In the genomic region with DNA sequence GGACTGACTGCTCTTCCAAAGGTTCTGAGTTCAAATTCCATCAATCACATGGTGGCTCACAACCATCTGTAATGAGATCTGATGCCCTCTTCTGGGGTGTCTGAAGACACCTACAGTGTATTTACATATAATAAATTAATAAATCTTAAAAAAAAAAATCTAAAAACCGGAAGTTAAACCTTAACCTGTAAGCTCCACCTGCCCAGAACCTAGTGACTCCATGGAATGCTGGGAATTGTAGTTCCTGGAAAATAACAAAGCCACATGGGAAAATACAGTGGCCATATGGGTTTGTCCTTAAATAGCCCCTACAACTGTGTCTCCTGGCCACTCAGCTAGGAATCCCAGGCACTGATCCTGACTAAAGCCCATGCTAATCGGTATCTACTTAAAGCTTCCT, we compare ENCODE assay signal across 28 mouse cellular contexts. TPM values are rescaled to one million over a fixed set of nuclear protein-coding genes. Genes with fewer than 3 reads are reported as not detected.
DNase-seq lines count a peak whose midpoint lies in the region; ATAC-seq and TF ChIP-seq lines count a peak whose summit lies in the region.
"Had no signal": no experiment of that assay in that cellular context is flagged by ENCODE, and none has a peak within 500 bp of the region (broad histone marks: within the 10 kb centered on the region; RNA-seq: fewer than 3 reads in every experiment).

No protein-coding gene starts in this region.

- TF ChIP-seq CTCF in liver, adult 2 months (IDR thresholded peaks at IDR 0.05; ENCODE audit: low read depth, low read length), result no peak
- no peak for TF ChIP-seq CTCF in liver, postnatal 0 days (IDR thresholded peaks at IDR 0.05; ENCODE audit: low read depth)

- WGBS in liver, adult 2 months, result 67% methylated on average over 2 of the region's 2 CpGs
- 70% methylated on average over 2 of the region's 2 CpGs for WGBS in liver, postnatal 0 days (ENCODE audit: insufficient replicate concordance)
- WGBS in intestine, embryonic 16.5 days, result 71% methylated on average over 2 of the region's 2 CpGs

- peak; percentile 35 for DNase-seq in liver, adult 2 months (ENCODE audit: extremely low read depth, low read depth, low spot score)
- no peak for DNase-seq in liver, postnatal 0 days
- DNase-seq in MN1 (ENCODE audit: low spot score), result peak; percentile 14
- peak; percentile 10 for DNase-seq in yolk sac, embryonic 10.5 days (ENCODE audit: low spot score)
- no peak for DNase-seq in thymus, postnatal 0 days (ENCODE audit: low spot score)
- no peak for DNase-seq in adrenal gland, postnatal 4 days (ENCODE audit: low spot score in 2 of 2)
- DNase-seq in spleen, postnatal 4 days (ENCODE audit: low spot score in 2 of 2), result no peak
- DNase-seq: B cell, adult 2 months; cerebellum, adult 9-10 months; gastrocnemius, postnatal 25 days; heart, adult 18-20 months; heart, postnatal 14 days; kidney, adult 9 months; kidney, postnatal 25 days; liver, embryonic 13.5 days; lung, embryonic 14.5 days; right cerebral cortex, adult 18-20 months; right cerebral cortex, postnatal 4 days had no signal

- no peak overlapping the region for H3K4me3 ChIP-seq in liver, adult 2 months (ENCODE audit: insufficient read depth, low read depth, low read length)
- no peak overlapping the region for H3K4me3 ChIP-seq in liver, postnatal 0 days (ENCODE audit: low read depth, low read length)
- no peak overlapping the region for H3K4me3 ChIP-seq in intestine, embryonic 16.5 days (ENCODE audit: low read length)
- H3K4me3 ChIP-seq: embryonic facial prominence, embryonic 10.5 days; heart, embryonic 13.5 days; hindbrain, embryonic 12.5 days; layer of hippocampus, adult 2 months; limb, embryonic 13.5 days; liver, embryonic 13.5 days; midbrain, embryonic 12.5 days; neural tube, embryonic 12.5 days had no signal

- H3K27ac ChIP-seq in liver, adult 2 months (replicated peaks; ENCODE audit: insufficient read depth, low read depth, low read length), result no peak overlapping the region
- no peak overlapping the region for H3K27ac ChIP-seq in liver, postnatal 0 days (ENCODE audit: low read depth)
- H3K27ac ChIP-seq in intestine, embryonic 16.5 days (ENCODE audit: low read length), result peak overlapping the region; percentile 53
- H3K27ac ChIP-seq: embryonic facial prominence, embryonic 10.5 days; heart, embryonic 13.5 days; hindbrain, embryonic 12.5 days; layer of hippocampus, adult 2 months; limb, embryonic 13.5 days; liver, embryonic 13.5 days; midbrain, embryonic 12.5 days; neural tube, embryonic 12.5 days; stomach, postnatal 0 days had no signal

- TF ChIP-seq POLR2A in liver, adult 2 months (IDR thresholded peaks at IDR 0.05; ENCODE audit: extremely low read depth, insufficient read depth, low read length), result no peak

- ATAC-seq in liver, postnatal 0 days, result no peak
- ATAC-seq in intestine, embryonic 16.5 days, result peak; percentile 42
- ATAC-seq: forebrain, embryonic 16.5 days had no signal

- H3K9me3 ChIP-seq in liver, postnatal 0 days (ENCODE audit: low read length), result no peaks in the 10 kb centered on the region
- no peaks in the 10 kb centered on the region for H3K9me3 ChIP-seq in intestine, embryonic 16.5 days (ENCODE audit: control insufficient read depth, low read length)
- H3K9me3 ChIP-seq: embryonic facial prominence, embryonic 10.5 days; hindbrain, embryonic 12.5 days; liver, embryonic 13.5 days; midbrain, embryonic 12.5 days; neural tube, embryonic 12.5 days had no signal

- no peaks in the 10 kb centered on the region for H3K4me1 ChIP-seq in liver, adult 2 months (ENCODE audit: control insufficient read depth, insufficient read depth, low read length)
- H3K4me1 ChIP-seq in liver, postnatal 0 days (ENCODE audit: insufficient read depth), result no peaks in the 10 kb centered on the region
- peaks cover 5% of the 10 kb centered on the region; the same call in 1 of the 2 replicates for H3K4me1 ChIP-seq in intestine, embryonic 16.5 days (ENCODE audit: control insufficient read depth, insufficient read depth, low read length)
- H3K4me1 ChIP-seq: heart, embryonic 13.5 days; hindbrain, embryonic 12.5 days; limb, embryonic 13.5 days; liver, embryonic 13.5 days; midbrain, embryonic 12.5 days; neural tube, embryonic 12.5 days had no signal

- no peaks in the 10 kb centered on the region for H3K36me3 ChIP-seq in liver, adult 2 months (ENCODE audit: control insufficient read depth, insufficient read depth, low read length)
- H3K36me3 ChIP-seq in liver, postnatal 0 days (replicated peaks; ENCODE audit: insufficient read depth, low read length), result no peaks in the 10 kb centered on the region
- no peaks in the 10 kb centered on the region for H3K36me3 ChIP-seq in intestine, embryonic 16.5 days (ENCODE audit: control insufficient read depth, insufficient read depth, low read length)
- H3K36me3 ChIP-seq: embryonic facial prominence, embryonic 10.5 days; heart, embryonic 13.5 days; hindbrain, embryonic 12.5 days; limb, embryonic 13.5 days; liver, embryonic 13.5 days; midbrain, embryonic 12.5 days; neural tube, embryonic 12.5 days had no signal

- H3K79me2 ChIP-seq in liver, adult 2 months (ENCODE audit: control insufficient read depth, insufficient read depth, low read length), result no peaks in the 10 kb centered on the region

- H3K27me3 ChIP-seq in liver, adult 2 months (ENCODE audit: control insufficient read depth, insufficient read depth, low read length), result no peaks in the 10 kb centered on the region
- H3K27me3 ChIP-seq in liver, postnatal 0 days (ENCODE audit: insufficient read depth, low read length), result no peaks in the 10 kb centered on the region
- no peaks in the 10 kb centered on the region for H3K27me3 ChIP-seq in intestine, embryonic 16.5 days (replicated peaks; ENCODE audit: control insufficient read depth, insufficient read depth, low read length)
- H3K27me3 ChIP-seq: heart, embryonic 13.5 days; hindbrain, embryonic 12.5 days; limb, embryonic 13.5 days; midbrain, embryonic 12.5 days; neural tube, embryonic 12.5 days had no signal

- H3K4me2 ChIP-seq in liver, postnatal 0 days (ENCODE audit: low read depth, low read length), result no peak overlapping the region
- H3K4me2 ChIP-seq in intestine, embryonic 16.5 days (ENCODE audit: low read depth, low read length), result no peak overlapping the region
- H3K4me2 ChIP-seq: heart, embryonic 13.5 days; hindbrain, embryonic 12.5 days; limb, embryonic 13.5 days; liver, embryonic 13.5 days; lung, embryonic 14.5 days; midbrain, embryonic 12.5 days; neural tube, embryonic 12.5 days had no signal

- no peak for TF ChIP-seq EP300 in liver, postnatal 0 days (IDR thresholded peaks at IDR 0.05; ENCODE audit: low read depth)

- H3K9ac ChIP-seq in liver, adult 2 months (ENCODE audit: low read depth, low read length), result no peak overlapping the region
- no peak overlapping the region for H3K9ac ChIP-seq in liver, postnatal 0 days (replicated peaks)
- no peak overlapping the region for H3K9ac ChIP-seq in intestine, embryonic 16.5 days (ENCODE audit: low read depth, low read length)
- H3K9ac ChIP-seq: heart, embryonic 13.5 days; hindbrain, embryonic 12.5 days; limb, embryonic 13.5 days; liver, embryonic 13.5 days; lung, embryonic 14.5 days; midbrain, embryonic 12.5 days; neural tube, embryonic 12.5 days had no signal

RNA-seq across cellular contexts. Expression of a gene that starts 33.2 kb away (rescaled TPM):
- 118 and 144 TPM in 2 replicates for total RNA-seq in liver, adult 2 months (2014; rRNA removed)
- polyA plus RNA-seq in liver, adult 2 months (2012; rRNA removed), result 155 and 157 TPM in 2 replicates
- 74.2 and 86.1 TPM in 2 replicates for polyA plus RNA-seq in liver, postnatal 0 days (2015; fragmentation: Nextera tagmentation; extraction: Ambion mirVana)
- polyA plus RNA-seq in intestine, embryonic 16.5 days (2015; fragmentation: Nextera tagmentation; extraction: Ambion mirVana), result 341 and 355 TPM in 2 replicates
- polyA plus RNA-seq in thymus, postnatal 0 days (2015; fragmentation: Nextera tagmentation; extraction: Ambion mirVana), result 160 and 169 TPM in 2 replicates
- total RNA-seq in adrenal gland, postnatal 4 days (2021), result 100 to 1,000 TPM; 237 to 244 TPM

RNA-seq across cellular contexts. Expression of a gene that starts 33.7 kb away (rescaled TPM):
- total RNA-seq in liver, adult 2 months (2014; rRNA removed), result under 0.01 TPM in 1 of 2 replicates, not detected in the other
- 0.02 and 0.05 TPM in 2 replicates for polyA plus RNA-seq in liver, adult 2 months (2012; rRNA removed)
- polyA plus RNA-seq in liver, postnatal 0 days (2015; fragmentation: Nextera tagmentation; extraction: Ambion mirVana), result 0.07 and 0.17 TPM in 2 replicates
- polyA plus RNA-seq in intestine, embryonic 16.5 days (2015; fragmentation: Nextera tagmentation; extraction: Ambion mirVana), result 0.34 and 0.54 TPM in 2 replicates
- 0.36 and 0.49 TPM in 2 replicates for polyA plus RNA-seq in thymus, postnatal 0 days (2015; fragmentation: Nextera tagmentation; extraction: Ambion mirVana)
- under 1 TPM; 0.65 to 0.76 TPM for total RNA-seq in adrenal gland, postnatal 4 days (2021)

RNA-seq across cellular contexts. Expression of a gene that starts 41.3 kb away (rescaled TPM):
- 2.3 and 3.0 TPM in 2 replicates for total RNA-seq in liver, adult 2 months (2014; rRNA removed)
- polyA plus RNA-seq in liver, adult 2 months (2012; rRNA removed), result 0.62 and 0.77 TPM in 2 replicates
- polyA plus RNA-seq in liver, postnatal 0 days (2015; fragmentation: Nextera tagmentation; extraction: Ambion mirVana), result 9.1 and 10.0 TPM in 2 replicates
- polyA plus RNA-seq in intestine, embryonic 16.5 days (2015; fragmentation: Nextera tagmentation; extraction: Ambion mirVana), result 12.8 and 15.4 TPM in 2 replicates
- polyA plus RNA-seq in thymus, postnatal 0 days (2015; fragmentation: Nextera tagmentation; extraction: Ambion mirVana), result 36.5 and 40.7 TPM in 2 replicates
- total RNA-seq in adrenal gland, postnatal 4 days (2021), result 10 to 100 TPM; 18.1 to 20.3 TPM

Comparison
In these comparisons a context has a peak if more than half of its experiments do, and no peak if none do; other contexts are left out.
1. DNase-seq: peak in liver, adult 2 months (single experiment), MN1 (single experiment) and yolk sac, embryonic 10.5 days (single experiment); none in liver, postnatal 0 days (single experiment), thymus, postnatal 0 days (single experiment), adrenal gland, postnatal 4 days (0 of 2) and spleen, postnatal 4 days (0 of 2).